Mouse (Mus musculus) cerebellum, adult 2 months (tissue): ENCODE data around the gene Odf3b.

Experiments used
- CTCF ChIP-seq: fragments of 200-500 bp; IDR thresholded peaks from 2 replicates; pipeline ENCODE4 v1.5.1; 2011; ENCODE audit warnings: low read depth, mild to moderate bottlenecking, control low read depth, low read length, moderate library complexity, borderline replicate concordance; ENCODE audit not compliant: insufficient read depth
- POLR2A ChIP-seq: fragments of 200-500 bp; IDR thresholded peaks from 2 replicates; pipeline ENCODE4 v1.6.1; 2011; ENCODE audit warnings: low read length, control low read depth, borderline replicate concordance; ENCODE audit not compliant: insufficient read depth

DNA sequence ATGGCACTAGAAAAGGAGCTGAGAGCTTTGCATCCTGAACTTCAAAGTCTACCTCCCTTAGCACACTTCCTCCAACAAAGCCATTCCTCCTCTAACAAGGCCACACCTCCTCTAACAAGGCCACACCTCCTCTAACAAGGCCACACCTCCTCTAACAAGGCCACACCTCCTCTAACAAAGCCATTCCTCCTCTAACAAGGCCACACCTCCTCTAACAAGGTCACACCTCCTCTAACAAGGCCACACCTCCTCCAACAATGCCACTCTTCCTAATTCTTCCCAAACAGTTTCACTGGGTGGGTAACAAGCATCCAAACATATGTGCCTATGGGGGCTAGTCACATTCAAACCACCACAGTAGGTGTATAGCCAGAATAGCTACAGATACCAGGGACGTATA, 23.4 kb upstream of the Odf3b start:
- no peak for TF ChIP-seq CTCF
- TF ChIP-seq POLR2A = no peak
